Mouse (Mus musculus): ENCODE measurements around the gene 1300017J02Rik. TPM values are rescaled to one million over a fixed set of nuclear protein-coding genes. Genes with fewer than 3 reads are reported as not detected.

1300017J02Rik gene
- polyA plus RNA-seq, 1 experiment from 2014 or later, result 3.4 TPM

DNA sequence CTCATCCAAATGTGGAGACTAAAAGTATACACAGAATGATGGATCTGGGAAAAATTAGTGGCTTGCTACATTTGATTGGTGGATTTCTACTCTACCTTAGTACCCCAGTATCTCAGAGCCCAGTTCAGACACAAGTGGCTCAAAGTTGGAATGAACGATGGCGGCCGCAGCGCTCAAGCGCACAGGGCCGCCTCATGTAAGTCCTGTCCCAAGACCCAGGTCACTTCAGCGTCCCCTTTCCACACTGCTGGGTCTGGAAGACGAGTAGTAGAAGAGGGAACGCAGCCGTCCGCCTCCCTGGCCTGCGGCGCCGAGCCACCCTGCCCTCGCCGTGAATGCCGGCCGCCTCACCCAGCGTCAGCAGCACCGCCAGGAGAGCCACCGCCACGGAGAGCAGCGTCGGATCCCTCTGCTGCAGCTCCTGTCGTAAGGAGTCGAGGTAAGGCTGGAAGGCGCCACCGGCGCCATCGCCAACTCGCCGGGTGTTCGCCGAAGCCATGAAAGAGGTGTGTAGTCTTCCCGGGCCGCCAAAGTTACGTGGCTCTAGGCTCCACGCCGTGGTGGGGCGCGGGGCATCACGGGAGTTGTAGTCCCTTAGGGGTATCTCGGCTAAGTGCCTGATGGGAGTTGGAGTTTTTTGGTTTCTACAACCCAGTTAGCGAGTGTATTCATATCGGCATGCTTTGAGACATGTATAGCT lies 103.2 kb downstream of the 1300017J02Rik start, which contains the start of gene Srprb:
Gene Srprb, minus strand, starts transcription at position 577 of the 700 bp plus-strand sequence.
- H3K4me2 ChIP-seq (replicated peaks), result peak within 1 kb of the TSS; percentile 67
- H3K9ac ChIP-seq, result peak within 1 kb of the TSS; percentile 85
- peak within 1 kb of the TSS; percentile 92 for H3K4me3 ChIP-seq
- peaks cover 5% of the 10 kb centered on the region; the same call in 1 of the 2 replicates for H3K4me1 ChIP-seq
- 1% methylated on average over 45 of the region's 45 CpGs for WGBS
- H3K27ac ChIP-seq, result peak within 1 kb of the TSS; percentile 84
- peak; percentile 97 for ATAC-seq (ENCODE audit: low FRiP score)
- H3K36me3 ChIP-seq, result peaks cover 16% of the 10 kb centered on the region
- no peaks in the 10 kb centered on the region for H3K9me3 ChIP-seq (replicated peaks)
- H3K27me3 ChIP-seq, result no peaks in the 10 kb centered on the region

Other genes with a start within 250 kb of the 1300017J02Rik start
- 58.0 and 62.5 TPM in 2 replicates for gene Rab6b, start 193.3 kb downstream of the 1300017J02Rik start, polyA plus RNA-seq (2016; fragmentation: Nextera tagmentation; extraction: Ambion mirVana)
- 47.6 and 49.5 TPM in 2 replicates for gene Srprb, start 102.9 kb downstream of the 1300017J02Rik start, polyA plus RNA-seq (2016; fragmentation: Nextera tagmentation; extraction: Ambion mirVana)
- gene Gm20425, start 74.8 kb downstream of the 1300017J02Rik start, polyA plus RNA-seq (2016; fragmentation: Nextera tagmentation; extraction: Ambion mirVana), result 3.8 and 6.1 TPM in 2 replicates
- gene Trf, start 74.6 kb downstream of the 1300017J02Rik start, polyA plus RNA-seq (2016; fragmentation: Nextera tagmentation; extraction: Ambion mirVana), result 18.5 and 20.0 TPM in 2 replicates
- gene Topbp1, start 133 bp upstream of the 1300017J02Rik start, polyA plus RNA-seq (2016; fragmentation: Nextera tagmentation; extraction: Ambion mirVana), result 56.2 and 59.1 TPM in 2 replicates
- gene Cdv3, start 60.8 kb upstream of the 1300017J02Rik start, polyA plus RNA-seq (2016; fragmentation: Nextera tagmentation; extraction: Ambion mirVana), result 101 and 110 TPM in 2 replicates
- gene Bfsp2, start 175.3 kb upstream of the 1300017J02Rik start, polyA plus RNA-seq (2016; fragmentation: Nextera tagmentation; extraction: Ambion mirVana), result 2.1 and 2.2 TPM in 2 replicates

Measured in hindbrain, embryonic 12.5 days (tissue).